ENCODE assay signal across 8 mouse cellular contexts in the genomic region with DNA sequence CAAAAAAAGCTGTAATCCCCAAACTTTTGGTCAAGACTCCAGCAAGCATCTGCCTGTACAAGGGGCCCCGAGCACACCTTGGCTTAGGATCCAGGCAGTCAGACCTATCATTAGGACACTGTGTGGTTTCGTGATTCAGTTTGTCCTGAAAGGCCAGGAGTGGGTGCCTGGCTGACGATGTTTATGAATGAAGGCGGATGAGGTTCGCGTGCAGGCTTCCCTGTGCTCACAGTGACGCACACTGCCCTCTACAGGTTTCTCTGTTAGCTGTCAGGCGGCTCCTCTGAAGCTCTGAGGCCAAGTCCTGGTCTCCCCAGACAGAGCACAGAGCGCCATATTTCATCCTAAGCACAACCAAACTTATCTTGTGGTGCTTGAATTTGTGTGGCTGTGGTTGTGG. TPM values are rescaled to one million over a fixed set of nuclear protein-coding genes. Genes with fewer than 3 reads are reported as not detected.
A peak's percentile ranks its signal among the peaks of the same experiment; 100 is the strongest.
DNase-seq lines count a peak whose midpoint lies in the region; ATAC-seq and TF ChIP-seq lines count a peak whose summit lies in the region.

No protein-coding gene starts in this region.

- peak overlapping the region; percentile 66 to 84 (median 82) for H3K4me3 ChIP-seq in CH12.LX (replicated peaks in 1 of 3; ENCODE audit: low read depth in 2 of 3, low read length in 2 of 3, poor library complexity in 1 of 3)
- H3K4me3 ChIP-seq in forebrain, embryonic 10.5 days: peak overlapping the region; percentile 80
- peak overlapping the region; percentile 85 for H3K4me3 ChIP-seq in heart, embryonic 15.5 days
- peak overlapping the region; percentile 81 to 91 for H3K4me3 ChIP-seq in liver, embryonic 14.5 days (ENCODE audit: insufficient read depth in 1 of 2, low read depth in 2 of 2, low read length in 2 of 2)
- peak overlapping the region; percentile 58 for H3K4me3 ChIP-seq in neural tube, embryonic 11.5 days (ENCODE audit: low read depth, low read length)
- peak overlapping the region; percentile 73 for H3K4me3 ChIP-seq in stomach, postnatal 0 days (ENCODE audit: low read depth, low read length)

- TF ChIP-seq CTCF in CH12.LX (conservative IDR thresholded peaks at IDR 0.05 in 1 of 2, IDR thresholded peaks at IDR 0.05 in 1 of 2; ENCODE audit: low read depth in 2 of 2, low read length in 2 of 2): peak; percentile 66 to 98; a peak in 3 of 4 replicates
- TF ChIP-seq CTCF in liver, embryonic 14.5 days (IDR thresholded peaks at IDR 0.05; ENCODE audit: low read depth): peak; percentile 91
- peak; percentile 92 for TF ChIP-seq CTCF in stomach, postnatal 0 days (IDR thresholded peaks at IDR 0.05; ENCODE audit: low read depth)

- dilution Hi-C loops in CH12.LX (cut with MboI; ENCODE audit: extremely low pct_ligation_motif_present, extremely low pct_unique_long_range_greater_than_20kb, low sequenced_read_pairs): no loop called here

- ATAC-seq in heart, embryonic 15.5 days (replicated peaks; ENCODE audit: insufficient number of reproducible peaks, insufficient read depth, low FRiP score, low read depth): peak; percentile 16; the same call in 1 of the 2 replicates
- peak; percentile 26; the same call in 1 of the 2 replicates for ATAC-seq in liver, embryonic 14.5 days (ENCODE audit: insufficient read depth)
- ATAC-seq in neural tube, embryonic 11.5 days (ENCODE audit: insufficient read depth, low FRiP score, low TSS enrichment): peak; percentile 42; the same call in 1 of the 2 replicates
- peak; percentile 63 for ATAC-seq in stomach, postnatal 0 days (ENCODE audit: low FRiP score, low TSS enrichment)

- no peak for TF ChIP-seq EP300 in CH12.LX (IDR thresholded peaks at IDR 0.05; ENCODE audit: low read length)
- TF ChIP-seq EP300 in liver, embryonic 14.5 days (IDR thresholded peaks at IDR 0.05; ENCODE audit: low read depth): no peak
- TF ChIP-seq EP300 in stomach, postnatal 0 days (optimal IDR thresholded peaks at IDR 0.05): no peak

- H3K79me2 ChIP-seq in CH12.LX (replicated peaks; ENCODE audit: control insufficient read depth, extremely low read depth, insufficient read depth, poor library complexity, severe bottlenecking): peaks cover 16% of the 10 kb centered on the region

- H3K4me1 ChIP-seq in CH12.LX (ENCODE audit: control insufficient read depth in 1 of 2, insufficient read depth in 2 of 2): peaks cover 31 to 49% of the 10 kb centered on the region in 2 experiments
- peaks cover 69% of the 10 kb centered on the region for H3K4me1 ChIP-seq in forebrain, embryonic 10.5 days
- H3K4me1 ChIP-seq in heart, embryonic 15.5 days (replicated peaks): peaks cover 59% of the 10 kb centered on the region
- H3K4me1 ChIP-seq in liver, embryonic 14.5 days (replicated peaks; ENCODE audit: control insufficient read depth in 2 of 2, insufficient read depth in 2 of 2, low read length in 1 of 2): 0 out of 4 replicates have a peak, but pooled peaks cover 0 to 2% of the 10 kb centered on the region in 2 experiments
- peaks cover 5% of the 10 kb centered on the region; the same call in 1 of the 2 replicates for H3K4me1 ChIP-seq in neural tube, embryonic 11.5 days (ENCODE audit: control insufficient read depth, insufficient read depth, low read length)
- peaks cover 15% of the 10 kb centered on the region for H3K4me1 ChIP-seq in stomach, postnatal 0 days (replicated peaks; ENCODE audit: control insufficient read depth, insufficient read depth)

- peak; percentile 95 for TF ChIP-seq RAD21 in CH12.LX (IDR thresholded peaks at IDR 0.05; ENCODE audit: low read depth, low read length)

- peak overlapping the region; percentile 81; the same call in 1 of the 2 replicates for H3K27ac ChIP-seq in CH12.LX (ENCODE audit: insufficient read depth, low read depth)
- peak overlapping the region; percentile 93 for H3K27ac ChIP-seq in forebrain, embryonic 10.5 days
- peak overlapping the region; percentile 99 for H3K27ac ChIP-seq in heart, embryonic 15.5 days
- H3K27ac ChIP-seq in liver, embryonic 14.5 days: no peak overlapping the region
- no peak overlapping the region; the same call in 1 of the 2 replicates for H3K27ac ChIP-seq in neural tube, embryonic 11.5 days (ENCODE audit: low read depth, low read length)
- peak overlapping the region; percentile 99 for H3K27ac ChIP-seq in stomach, postnatal 0 days (replicated peaks)

- H3K9me3 ChIP-seq in CH12.LX (replicated peaks; ENCODE audit: low read length): no peaks in the 10 kb centered on the region
- H3K9me3 ChIP-seq in forebrain, embryonic 10.5 days: no peaks in the 10 kb centered on the region
- H3K9me3 ChIP-seq in heart, embryonic 15.5 days (replicated peaks): no peaks in the 10 kb centered on the region
- no peaks in the 10 kb centered on the region for H3K9me3 ChIP-seq in liver, embryonic 14.5 days (ENCODE audit: control insufficient read depth, low read length)
- no peaks in the 10 kb centered on the region for H3K9me3 ChIP-seq in neural tube, embryonic 11.5 days (ENCODE audit: control insufficient read depth, low read length)
- H3K9me3 ChIP-seq in stomach, postnatal 0 days (ENCODE audit: control insufficient read depth, low read length): no peaks in the 10 kb centered on the region

- peak; percentile 98 for DNase-seq in CH12.LX (ENCODE audit: extremely low read depth)
- peak; percentile 92 for DNase-seq in c-Kit-positive CD71-negative TER-119-negative erythroid progenitor cells, embryonic 14.5 days (ENCODE audit: low read depth)
- peak; percentile 82 for DNase-seq in forebrain, embryonic 10.5 days (ENCODE audit: extremely low spot score, low spot score)
- peak; percentile 90 for DNase-seq in kidney, postnatal 25 days
- peak; percentile 70 to 71 (median 71) for DNase-seq in liver, embryonic 14.5 days (ENCODE audit: low read depth in 3 of 3, low spot score in 3 of 3)
- DNase-seq in neural tube, embryonic 11.5 days (ENCODE audit: low spot score): peak; percentile 86
- DNase-seq in stomach, postnatal 0 days (ENCODE audit: low spot score): peak; percentile 89

- in situ Hi-C loops in CH12.LX (cut with MboI; ENCODE audit: low pct_ligation_motif_present, low pct_unique_long_range_greater_than_20kb, low sequenced_read_pairs): loop anchor here (5.0 kb wide), 2 partner anchors 119 to 214 kb away; no protein-coding TSS in a partner anchor

- H3K9ac ChIP-seq in CH12.LX (ENCODE audit: insufficient read depth, low read depth): peak overlapping the region; percentile 69
- peak overlapping the region; percentile 77 for H3K9ac ChIP-seq in heart, embryonic 15.5 days
- H3K9ac ChIP-seq in liver, embryonic 14.5 days (replicated peaks): peak overlapping the region; percentile 74
- H3K9ac ChIP-seq in neural tube, embryonic 11.5 days (ENCODE audit: low read length): peak overlapping the region; percentile 63
- peak overlapping the region; percentile 83 for H3K9ac ChIP-seq in stomach, postnatal 0 days (ENCODE audit: low read length)

- WGBS in forebrain, embryonic 10.5 days: 1% methylated on average over 9 of the region's 9 CpGs
- 3% methylated on average over 9 of the region's 9 CpGs for WGBS in heart, embryonic 15.5 days
- 2% methylated on average over 9 of the region's 9 CpGs for WGBS in liver, embryonic 14.5 days (ENCODE audit: insufficient replicate concordance)
- WGBS in neural tube, embryonic 11.5 days: 2% methylated on average over 9 of the region's 9 CpGs
- WGBS in stomach, postnatal 0 days: 2% methylated on average over 9 of the region's 9 CpGs

- H3K27me3 ChIP-seq in CH12.LX (replicated peaks): no peaks in the 10 kb centered on the region
- H3K27me3 ChIP-seq in forebrain, embryonic 10.5 days (ENCODE audit: poor library complexity, severe bottlenecking): peaks cover 32% of the 10 kb centered on the region
- H3K27me3 ChIP-seq in heart, embryonic 15.5 days: no peaks in the 10 kb centered on the region; the same call in 1 of the 2 replicates
- H3K27me3 ChIP-seq in liver, embryonic 14.5 days (ENCODE audit: control insufficient read depth, insufficient read depth, low read length): peaks cover 26% of the 10 kb centered on the region
- peaks cover 10% of the 10 kb centered on the region for H3K27me3 ChIP-seq in neural tube, embryonic 11.5 days (ENCODE audit: control insufficient read depth, insufficient read depth, low read length)
- no peaks in the 10 kb centered on the region for H3K27me3 ChIP-seq in stomach, postnatal 0 days (ENCODE audit: control insufficient read depth, insufficient read depth, low read length)

- H3K36me3 ChIP-seq in CH12.LX (replicated peaks in 1 of 2; ENCODE audit: control insufficient read depth in 1 of 2, insufficient read depth in 1 of 2, low read length in 1 of 2): peaks cover 0 to 21% of the 10 kb centered on the region in 2 experiments
- no peaks in the 10 kb centered on the region for H3K36me3 ChIP-seq in forebrain, embryonic 10.5 days (replicated peaks)
- H3K36me3 ChIP-seq in heart, embryonic 15.5 days: no peaks in the 10 kb centered on the region
- H3K36me3 ChIP-seq in liver, embryonic 14.5 days (replicated peaks; ENCODE audit: control insufficient read depth, insufficient read depth, low read depth): no peaks in the 10 kb centered on the region
- no peaks in the 10 kb centered on the region for H3K36me3 ChIP-seq in neural tube, embryonic 11.5 days (ENCODE audit: control insufficient read depth, insufficient read depth, low read length)
- H3K36me3 ChIP-seq in stomach, postnatal 0 days (ENCODE audit: control insufficient read depth, insufficient read depth, low read length): no peaks in the 10 kb centered on the region

- H3K4me2 ChIP-seq in CH12.LX (ENCODE audit: insufficient read depth, low read depth, poor library complexity, severe bottlenecking): peak overlapping the region; percentile 64
- H3K4me2 ChIP-seq in heart, embryonic 15.5 days: peak overlapping the region; percentile 97
- peak overlapping the region; percentile 93 for H3K4me2 ChIP-seq in liver, embryonic 14.5 days (ENCODE audit: low read depth)
- peak overlapping the region; percentile 96 for H3K4me2 ChIP-seq in neural tube, embryonic 11.5 days (ENCODE audit: low read depth)
- H3K4me2 ChIP-seq in stomach, postnatal 0 days (replicated peaks; ENCODE audit: low read depth): peak overlapping the region; percentile 96

- peak; percentile 56; the same call in 1 of the 2 replicates for TF ChIP-seq POLR2A in CH12.LX (IDR thresholded peaks at IDR 0.05; ENCODE audit: low read depth, low read length)

RNA-seq across cellular contexts. Expression of a gene that starts 1.0 kb away (rescaled TPM):
- 26.1 and 29.1 TPM in 2 replicates for total RNA-seq in CH12.LX (2012; rRNA removed)
- total RNA-seq in CH12.LX (2014; rRNA removed): 17.3 and 18.8 TPM in 2 replicates
- 23.0 and 27.6 TPM in 2 replicates for polyA plus RNA-seq in CH12.LX (2012; ENCODE audit: insufficient read length, low read depth)
- 2.3 and 2.7 TPM in 2 replicates for polyA plus RNA-seq in forebrain, embryonic 10.5 days (2016; fragmentation: Nextera tagmentation; extraction: Ambion mirVana)
- polyA plus RNA-seq in heart, embryonic 15.5 days (2015; fragmentation: Nextera tagmentation; extraction: Ambion mirVana): 5.1 and 8.3 TPM in 2 replicates
- polyA plus RNA-seq in liver, embryonic 14.5 days (2012; rRNA removed): 0.35 and 0.36 TPM in 2 replicates
- 0.36 and 0.56 TPM in 2 replicates for polyA plus RNA-seq in liver, embryonic 14.5 days (2014; fragmentation: Nextera tagmentation; extraction: Ambion mirVana)
- 2.5 and 2.7 TPM in 2 replicates for polyA plus RNA-seq in neural tube, embryonic 11.5 days (2014; fragmentation: Nextera tagmentation; extraction: Ambion mirVana)
- polyA plus RNA-seq in stomach, postnatal 0 days (2015; fragmentation: Nextera tagmentation; extraction: Ambion mirVana): 7.3 and 8.4 TPM in 2 replicates

RNA-seq across cellular contexts. Expression of a gene that starts 2.2 kb away (rescaled TPM):
- total RNA-seq in CH12.LX (2012; rRNA removed) (0.25 TPM in 1 of 2 replicates, not detected in the other), CH12.LX (2014; rRNA removed) (not detected in 2 replicates)
- polyA plus RNA-seq in CH12.LX (2012; ENCODE audit: insufficient read length, low read depth): 0.43 TPM in 1 of 2 replicates, not detected in the other
- not detected in 2 replicates for polyA plus RNA-seq in forebrain, embryonic 10.5 days (2016; fragmentation: Nextera tagmentation; extraction: Ambion mirVana)
- polyA plus RNA-seq in heart, embryonic 15.5 days (2015; fragmentation: Nextera tagmentation; extraction: Ambion mirVana): not detected in 2 replicates
- polyA plus RNA-seq in liver, embryonic 14.5 days (2012; rRNA removed): not detected in 2 replicates
- not detected in 2 replicates for polyA plus RNA-seq in liver, embryonic 14.5 days (2014; fragmentation: Nextera tagmentation; extraction: Ambion mirVana)
- polyA plus RNA-seq in neural tube, embryonic 11.5 days (2014; fragmentation: Nextera tagmentation; extraction: Ambion mirVana): not detected in 2 replicates
- polyA plus RNA-seq in stomach, postnatal 0 days (2015; fragmentation: Nextera tagmentation; extraction: Ambion mirVana): not detected in 2 replicates

RNA-seq across cellular contexts. Expression of a gene that starts 4.4 kb away (rescaled TPM):
- total RNA-seq in CH12.LX (2012; rRNA removed) (not detected in 2 replicates), CH12.LX (2014; rRNA removed) (not detected in 2 replicates)
- polyA plus RNA-seq in CH12.LX (2012; ENCODE audit: insufficient read length, low read depth): not detected in 2 replicates
- polyA plus RNA-seq in forebrain, embryonic 10.5 days (2016; fragmentation: Nextera tagmentation; extraction: Ambion mirVana): not detected in 2 replicates
- polyA plus RNA-seq in heart, embryonic 15.5 days (2015; fragmentation: Nextera tagmentation; extraction: Ambion mirVana): not detected in 2 replicates
- polyA plus RNA-seq in liver, embryonic 14.5 days (2012; rRNA removed): not detected in 2 replicates
- not detected in 2 replicates for polyA plus RNA-seq in liver, embryonic 14.5 days (2014; fragmentation: Nextera tagmentation; extraction: Ambion mirVana)
- polyA plus RNA-seq in neural tube, embryonic 11.5 days (2014; fragmentation: Nextera tagmentation; extraction: Ambion mirVana): not detected in 2 replicates
- not detected in 2 replicates for polyA plus RNA-seq in stomach, postnatal 0 days (2015; fragmentation: Nextera tagmentation; extraction: Ambion mirVana)

RNA-seq across cellular contexts. Expression of a gene that starts 9.6 kb away (rescaled TPM):
- total RNA-seq in CH12.LX (2012; rRNA removed) (not detected in 2 replicates), CH12.LX (2014; rRNA removed) (not detected in 2 replicates)
- polyA plus RNA-seq in CH12.LX (2012; ENCODE audit: insufficient read length, low read depth): not detected in 2 replicates
- not detected in 2 replicates for polyA plus RNA-seq in forebrain, embryonic 10.5 days (2016; fragmentation: Nextera tagmentation; extraction: Ambion mirVana)
- polyA plus RNA-seq in heart, embryonic 15.5 days (2015; fragmentation: Nextera tagmentation; extraction: Ambion mirVana): not detected in 2 replicates
- not detected in 2 replicates for polyA plus RNA-seq in liver, embryonic 14.5 days (2012; rRNA removed)
- polyA plus RNA-seq in liver, embryonic 14.5 days (2014; fragmentation: Nextera tagmentation; extraction: Ambion mirVana): not detected in 2 replicates
- not detected in 2 replicates for polyA plus RNA-seq in neural tube, embryonic 11.5 days (2014; fragmentation: Nextera tagmentation; extraction: Ambion mirVana)
- polyA plus RNA-seq in stomach, postnatal 0 days (2015; fragmentation: Nextera tagmentation; extraction: Ambion mirVana): not detected in 2 replicates

RNA-seq across cellular contexts. Expression of a gene that starts 19.4 kb away (rescaled TPM):
- total RNA-seq in CH12.LX (2012; rRNA removed): not detected in 2 replicates
- total RNA-seq in CH12.LX (2014; rRNA removed): not detected in 2 replicates
- not detected in 2 replicates for polyA plus RNA-seq in CH12.LX (2012; ENCODE audit: insufficient read length, low read depth)
- polyA plus RNA-seq in forebrain, embryonic 10.5 days (2016; fragmentation: Nextera tagmentation; extraction: Ambion mirVana): not detected in 2 replicates
- polyA plus RNA-seq in heart, embryonic 15.5 days (2015; fragmentation: Nextera tagmentation; extraction: Ambion mirVana): 0.30 TPM in 1 of 2 replicates, not detected in the other
- not detected in 2 replicates for polyA plus RNA-seq in liver, embryonic 14.5 days (2012; rRNA removed)
- polyA plus RNA-seq in liver, embryonic 14.5 days (2014; fragmentation: Nextera tagmentation; extraction: Ambion mirVana): not detected in 2 replicates
- not detected in 2 replicates for polyA plus RNA-seq in neural tube, embryonic 11.5 days (2014; fragmentation: Nextera tagmentation; extraction: Ambion mirVana)
- 0.23 TPM in 1 of 2 replicates, not detected in the other for polyA plus RNA-seq in stomach, postnatal 0 days (2015; fragmentation: Nextera tagmentation; extraction: Ambion mirVana)

Comparison
In these comparisons a context has a peak if more than half of its experiments do, and no peak if none do; other contexts are left out.
1. H3K27ac ChIP-seq: peak in CH12.LX (single experiment), forebrain, embryonic 10.5 days (single experiment), heart, embryonic 15.5 days (single experiment) and stomach, postnatal 0 days (single experiment); none in liver, embryonic 14.5 days (single experiment) and neural tube, embryonic 11.5 days (single experiment).
2. Peak in every context shown above with its lines, with median percentiles within 50 percentile points of each other: DNase-seq, H3K4me2 ChIP-seq, H3K4me3 ChIP-seq, H3K9ac ChIP-seq, CTCF ChIP-seq and ATAC-seq.